In genomic region chr3:59316077-59316476, GRCm38 (mm10) we compare ENCODE assay signal across 15 mouse cellular contexts. TPM values are rescaled to one million over a fixed set of nuclear protein-coding genes. Genes with fewer than 3 reads are reported as not detected.
"Had no signal": no experiment of that assay in that cellular context is flagged by ENCODE, and none has a peak within 500 bp of the region (broad histone marks: within the 10 kb centered on the region; RNA-seq: fewer than 3 reads in every experiment).

No protein-coding gene starts in this region.

- DNase-seq: kidney, adult 2 months; kidney, postnatal 14 days; left cerebral cortex, postnatal 4 days; retina, postnatal 1 day; thymus, adult 18-20 months; thymus, postnatal 25 days had no signal

- H3K9me3 ChIP-seq: hindbrain, embryonic 15.5 days; kidney, embryonic 15.5 days; limb, embryonic 13.5 days; lung, embryonic 15.5 days; midbrain, embryonic 13.5 days; neural tube, embryonic 12.5 days had no signal

- H3K9ac ChIP-seq: hindbrain, embryonic 15.5 days; kidney, embryonic 15.5 days; limb, embryonic 13.5 days; liver, embryonic 14.5 days; lung, embryonic 15.5 days; midbrain, embryonic 13.5 days; neural tube, embryonic 12.5 days had no signal

- H3K4me2 ChIP-seq: hindbrain, embryonic 15.5 days; kidney, embryonic 15.5 days; limb, embryonic 13.5 days; lung, embryonic 15.5 days; midbrain, embryonic 13.5 days; neural tube, embryonic 12.5 days had no signal

- ATAC-seq: intestine, embryonic 16.5 days; midbrain, embryonic 13.5 days had no signal

- H3K27ac ChIP-seq: hindbrain, embryonic 15.5 days; kidney, embryonic 15.5 days; limb, embryonic 13.5 days; liver, embryonic 14.5 days; lung, embryonic 15.5 days; midbrain, embryonic 13.5 days; neural tube, embryonic 12.5 days had no signal

- H3K27me3 ChIP-seq: hindbrain, embryonic 15.5 days; kidney, embryonic 15.5 days; limb, embryonic 13.5 days; lung, embryonic 15.5 days; midbrain, embryonic 13.5 days; neural tube, embryonic 12.5 days had no signal

- H3K4me3 ChIP-seq: hindbrain, embryonic 15.5 days; kidney, embryonic 15.5 days; limb, embryonic 13.5 days; lung, embryonic 15.5 days; midbrain, embryonic 13.5 days; myocyte; neural tube, embryonic 12.5 days had no signal

- H3K4me1 ChIP-seq: hindbrain, embryonic 15.5 days; kidney, embryonic 15.5 days; limb, embryonic 13.5 days; lung, embryonic 15.5 days; midbrain, embryonic 13.5 days; neural tube, embryonic 12.5 days had no signal

RNA-seq across cellular contexts. Expression of gene P2ry12, which starts 53.4 kb away (rescaled TPM):
- polyA plus RNA-seq: myocyte had no signal
